Mouse (Mus musculus): ENCODE results near the gene Actl10. TPM values are rescaled to one million over a fixed set of nuclear protein-coding genes. Genes with fewer than 3 reads are reported as not detected.

Actl10 gene
- polyA plus RNA-seq, 1 experiment: 0.11 TPM

DNA sequence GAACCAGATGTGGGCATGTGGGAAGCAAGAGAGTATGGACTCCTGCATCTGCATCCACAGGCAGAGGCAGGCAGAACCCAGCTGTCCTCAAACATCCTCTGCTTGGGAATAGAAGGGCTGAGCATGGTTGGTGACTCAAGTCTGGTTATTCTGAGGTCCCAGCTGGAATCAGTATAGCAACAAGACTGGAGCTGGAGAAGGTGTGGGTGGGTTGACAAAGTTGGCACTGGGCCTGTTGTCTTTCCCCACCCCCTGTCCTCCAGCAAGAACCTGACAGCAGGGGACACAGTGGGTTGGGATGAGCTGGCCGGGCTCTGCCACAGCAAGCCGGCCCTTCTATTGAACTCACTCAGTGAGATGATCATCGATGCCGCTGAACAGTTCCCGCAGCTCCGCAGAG lies 3.7 kb downstream of the Actl10 start:
- no peak for DNase-seq
- H3K4me3 ChIP-seq (ENCODE audit: control insufficient read depth, insufficient read depth, low read length): no peak overlapping the region
- WGBS: over 99% methylated on average over 6 of the region's 6 CpGs
- H3K27me3 ChIP-seq (ENCODE audit: control insufficient read depth, insufficient read depth, low read length): no peaks in the 10 kb centered on the region
- no peaks in the 10 kb centered on the region for H3K36me3 ChIP-seq (ENCODE audit: control insufficient read depth, insufficient read depth, low read length)
- no peak overlapping the region for H3K27ac ChIP-seq (ENCODE audit: control insufficient read depth, insufficient read depth, low read length)
- peaks cover 33% of the 10 kb centered on the region for H3K4me1 ChIP-seq (replicated peaks; ENCODE audit: control insufficient read depth, insufficient read depth, low read length)
- no peak for TF ChIP-seq CTCF (IDR thresholded peaks at IDR 0.05; ENCODE audit: borderline replicate concordance, control insufficient read depth, extremely low read depth, insufficient read depth, low read length, poor library complexity)
- TF ChIP-seq POLR2A (IDR thresholded peaks at IDR 0.05; ENCODE audit: control insufficient read depth, extremely low read depth, insufficient read depth, low read length, poor library complexity): no peak

DNA sequence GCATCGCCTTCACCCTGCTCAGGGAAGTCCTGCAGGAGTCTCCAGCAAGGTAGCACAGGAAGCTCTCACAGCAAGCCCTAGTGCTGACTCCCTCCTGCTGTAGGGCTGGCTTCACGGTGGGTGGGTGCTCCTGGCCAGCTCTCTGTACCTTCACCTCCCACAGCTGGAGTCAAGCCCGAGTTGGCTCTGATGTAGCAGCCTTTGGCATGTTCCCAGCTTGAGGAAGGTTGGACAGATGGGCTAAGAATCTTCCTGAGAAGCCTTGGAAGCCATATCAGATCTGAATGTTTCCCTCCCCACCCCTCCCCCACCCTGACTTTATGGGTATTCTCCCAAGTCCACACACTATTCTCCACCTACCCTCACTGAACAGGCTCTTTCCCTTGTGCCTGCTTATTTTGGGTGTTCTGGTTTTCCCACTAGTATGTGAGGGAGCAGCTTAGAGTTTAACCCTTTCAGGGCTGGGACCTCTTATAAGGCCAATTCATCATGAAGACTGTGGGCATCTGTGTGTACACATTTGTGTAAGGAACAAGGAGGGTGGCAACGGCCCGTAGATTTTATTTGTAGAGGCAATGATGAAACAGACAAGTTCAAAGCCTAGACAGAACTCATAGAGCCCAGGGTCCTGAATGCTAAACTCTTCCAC lies 5.7 kb downstream of the Actl10 start:
- WGBS: 71% methylated on average over 5 of the region's 5 CpGs
- H3K4me3 ChIP-seq (ENCODE audit: control insufficient read depth, insufficient read depth, low read length): no peak overlapping the region
- H3K27me3 ChIP-seq (ENCODE audit: control insufficient read depth, insufficient read depth, low read length): no peaks in the 10 kb centered on the region
- H3K27ac ChIP-seq (ENCODE audit: control insufficient read depth, insufficient read depth, low read length): no peak overlapping the region
- DNase-seq: peak; percentile 12
- H3K36me3 ChIP-seq (ENCODE audit: control insufficient read depth, insufficient read depth, low read length): no peaks in the 10 kb centered on the region
- H3K4me1 ChIP-seq (replicated peaks; ENCODE audit: control insufficient read depth, insufficient read depth, low read length): peaks cover 30% of the 10 kb centered on the region
- no peak for TF ChIP-seq POLR2A (IDR thresholded peaks at IDR 0.05; ENCODE audit: control insufficient read depth, extremely low read depth, insufficient read depth, low read length, poor library complexity)
- TF ChIP-seq CTCF (IDR thresholded peaks at IDR 0.05; ENCODE audit: borderline replicate concordance, control insufficient read depth, extremely low read depth, insufficient read depth, low read length, poor library complexity): no peak

DNA sequence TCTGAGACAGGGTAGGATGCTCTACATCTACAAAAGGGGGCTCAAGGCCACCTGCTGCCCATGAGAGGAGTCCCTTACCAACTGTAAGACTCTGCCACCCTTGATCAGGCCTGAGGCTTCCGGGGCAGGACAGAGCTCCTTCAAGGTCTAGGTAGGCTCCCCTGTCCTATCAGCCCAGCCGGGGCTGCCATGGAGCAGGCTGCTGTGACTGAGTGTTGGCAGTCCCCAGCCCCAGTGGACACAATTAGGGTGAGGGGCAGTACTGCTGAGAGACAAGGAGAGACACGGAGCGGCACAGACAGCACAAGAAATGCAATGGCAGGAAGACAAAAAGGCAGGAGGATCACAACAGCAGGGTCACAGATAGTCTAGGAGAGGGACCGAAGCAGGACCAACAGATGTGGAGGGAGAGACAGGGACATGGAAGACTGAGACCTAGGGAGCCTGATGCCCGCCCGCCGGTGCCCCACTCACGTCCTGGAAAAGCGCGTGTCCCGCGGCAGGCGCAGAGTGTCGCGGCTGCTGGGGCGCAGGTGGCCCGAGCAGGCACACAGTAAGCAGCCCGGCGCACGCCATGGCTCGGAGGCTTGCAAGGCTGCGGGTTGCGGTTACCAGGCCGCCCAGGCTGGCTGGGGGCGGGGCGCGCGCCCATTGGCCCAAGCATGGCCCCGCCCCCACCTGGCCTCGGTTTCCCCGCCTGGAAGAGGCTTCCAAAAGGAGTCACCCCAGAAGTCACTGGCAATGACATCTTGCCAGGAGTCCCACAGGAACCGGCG lies 6.9 kb downstream of the Actl10 start, which contains the start of gene Necab3:
TSS of gene Necab3 (minus strand) at position 627 of the 776 bp plus-strand sequence.
- Histone ChIP-seq H3K4me3 (ENCODE audit: control insufficient read depth, insufficient read depth, low read length) (peak within 1 kb of the TSS; percentile 49), H3K27me3 (ENCODE audit: control insufficient read depth, insufficient read depth, low read length) (no peaks in the 10 kb centered on the region), H3K27ac (ENCODE audit: control insufficient read depth, insufficient read depth, low read length) (peak within 1 kb of the TSS; percentile 11; the same call in 1 of the 2 replicates), H3K4me1 (replicated peaks; ENCODE audit: control insufficient read depth, insufficient read depth, low read length) (peaks cover 25% of the 10 kb centered on the region), H3K36me3 (ENCODE audit: control insufficient read depth, insufficient read depth, low read length) (no peaks in the 10 kb centered on the region)
- DNase-seq: peak; percentile 68
- WGBS: 5% methylated on average over 34 of the region's 34 CpGs
- TF ChIP-seq CTCF (IDR thresholded peaks at IDR 0.05; ENCODE audit: borderline replicate concordance, control insufficient read depth, extremely low read depth, insufficient read depth, low read length, poor library complexity): no peak
- no peak; the same call in 1 of the 2 replicates for TF ChIP-seq POLR2A (IDR thresholded peaks at IDR 0.05; ENCODE audit: control insufficient read depth, extremely low read depth, insufficient read depth, low read length, poor library complexity)

DNA sequence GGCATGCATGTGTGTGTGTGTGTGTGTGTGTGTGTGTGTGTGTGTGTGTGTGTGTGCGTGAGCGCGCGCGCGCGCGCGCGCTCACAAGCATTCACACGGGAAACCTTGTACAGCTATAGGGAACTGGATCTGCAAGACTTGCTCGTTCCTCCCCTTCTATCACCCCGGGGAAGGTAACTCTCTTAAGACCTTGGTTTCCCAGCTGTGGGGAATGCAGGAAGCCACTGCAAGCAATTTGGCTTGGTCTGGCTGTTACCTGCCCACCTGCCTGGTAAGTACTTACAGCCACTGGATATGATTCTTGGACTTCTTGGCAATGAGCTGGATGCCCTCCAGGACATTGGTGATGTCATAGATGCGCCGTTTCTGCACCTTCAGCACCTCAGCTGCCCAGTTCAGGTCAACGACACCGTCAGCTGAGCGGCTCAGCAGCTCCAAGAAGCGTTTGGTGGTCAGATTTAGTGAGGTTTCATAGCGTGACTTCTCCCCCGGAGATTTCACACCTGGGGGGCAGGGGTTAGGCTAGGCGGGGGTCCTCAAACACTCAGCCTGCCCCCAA lies 12.1 kb downstream of the Actl10 start:
- H3K36me3 ChIP-seq (ENCODE audit: control insufficient read depth, insufficient read depth, low read length): no peaks in the 10 kb centered on the region
- no peak overlapping the region for H3K27ac ChIP-seq (ENCODE audit: control insufficient read depth, insufficient read depth, low read length)
- no peak overlapping the region for H3K4me3 ChIP-seq (ENCODE audit: control insufficient read depth, insufficient read depth, low read length)
- H3K27me3 ChIP-seq (ENCODE audit: control insufficient read depth, insufficient read depth, low read length): no peaks in the 10 kb centered on the region
- WGBS: 93% methylated on average over 22 of the region's 22 CpGs
- no peak for DNase-seq
- TF ChIP-seq CTCF (IDR thresholded peaks at IDR 0.05; ENCODE audit: borderline replicate concordance, control insufficient read depth, extremely low read depth, insufficient read depth, low read length, poor library complexity): no peak
- no peak for TF ChIP-seq POLR2A (IDR thresholded peaks at IDR 0.05; ENCODE audit: control insufficient read depth, extremely low read depth, insufficient read depth, low read length, poor library complexity)
- H3K4me1 ChIP-seq (replicated peaks; ENCODE audit: control insufficient read depth, insufficient read depth, low read length): peaks cover 18% of the 10 kb centered on the region

DNA sequence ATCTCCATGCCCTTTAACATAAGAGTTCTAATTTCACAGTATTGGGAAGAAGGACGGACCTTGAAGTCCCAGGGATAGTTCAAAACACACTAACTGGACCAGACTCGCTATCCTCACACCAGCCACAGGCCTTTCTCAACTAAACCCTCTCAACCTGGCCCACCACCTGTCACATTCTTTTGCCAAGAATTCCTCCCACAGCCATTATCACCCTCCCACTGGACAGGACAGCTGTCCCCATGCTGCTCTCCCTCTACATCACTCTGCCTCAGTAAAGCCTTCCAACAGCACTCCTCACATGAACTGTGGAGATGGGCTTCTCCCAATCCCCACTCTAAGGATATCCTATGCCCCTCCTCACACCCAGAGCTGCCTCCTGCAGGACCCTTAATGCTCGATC lies 14.0 kb downstream of the Actl10 start:
- no peak overlapping the region for H3K4me3 ChIP-seq (ENCODE audit: control insufficient read depth, insufficient read depth, low read length)
- TF ChIP-seq POLR2A (IDR thresholded peaks at IDR 0.05; ENCODE audit: control insufficient read depth, extremely low read depth, insufficient read depth, low read length, poor library complexity) (no peak), CTCF (IDR thresholded peaks at IDR 0.05; ENCODE audit: borderline replicate concordance, control insufficient read depth, extremely low read depth, insufficient read depth, low read length, poor library complexity) (no peak)
- no peak overlapping the region for H3K27ac ChIP-seq (ENCODE audit: control insufficient read depth, insufficient read depth, low read length)
- no peaks in the 10 kb centered on the region for H3K36me3 ChIP-seq (ENCODE audit: control insufficient read depth, insufficient read depth, low read length)
- DNase-seq: no peak
- H3K4me1 ChIP-seq (replicated peaks; ENCODE audit: control insufficient read depth, insufficient read depth, low read length): peaks cover 18% of the 10 kb centered on the region
- 96% methylated on average over 3 of the region's 3 CpGs for WGBS
- no peaks in the 10 kb centered on the region for H3K27me3 ChIP-seq (ENCODE audit: control insufficient read depth, insufficient read depth, low read length)

DNA sequence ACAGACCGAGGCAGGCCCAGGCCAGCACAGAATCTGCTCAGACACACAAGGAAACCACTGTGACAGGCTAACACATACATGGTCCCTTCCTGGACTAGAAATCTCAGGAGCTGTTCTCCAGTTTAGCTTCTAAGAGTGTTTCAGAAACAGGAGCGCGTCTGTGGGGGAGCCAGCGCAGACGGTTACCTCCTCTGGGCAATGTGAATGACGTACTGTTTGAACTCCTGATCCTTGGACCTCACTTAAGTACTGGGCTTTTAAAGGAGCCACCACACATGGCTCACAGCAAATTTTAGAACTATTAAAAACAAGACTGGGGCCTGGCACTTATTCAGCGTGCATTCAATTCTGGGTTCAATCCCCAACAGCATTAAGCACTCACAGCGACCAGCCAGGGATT lies 15.1 kb downstream of the Actl10 start:
- Histone ChIP-seq H3K27ac (ENCODE audit: control insufficient read depth, insufficient read depth, low read length) (no peak overlapping the region), H3K4me1 (replicated peaks; ENCODE audit: control insufficient read depth, insufficient read depth, low read length) (peaks cover 24% of the 10 kb centered on the region), H3K4me3 (ENCODE audit: control insufficient read depth, insufficient read depth, low read length) (no peak overlapping the region), H3K36me3 (ENCODE audit: control insufficient read depth, insufficient read depth, low read length) (no peaks in the 10 kb centered on the region), H3K27me3 (ENCODE audit: control insufficient read depth, insufficient read depth, low read length) (no peaks in the 10 kb centered on the region)
- no peak for DNase-seq
- TF ChIP-seq POLR2A (IDR thresholded peaks at IDR 0.05; ENCODE audit: control insufficient read depth, extremely low read depth, insufficient read depth, low read length, poor library complexity) (no peak), CTCF (IDR thresholded peaks at IDR 0.05; ENCODE audit: borderline replicate concordance, control insufficient read depth, extremely low read depth, insufficient read depth, low read length, poor library complexity) (no peak)
- WGBS: 90% methylated on average over 8 of the region's 8 CpGs
